8 mouse cellular contexts compared by ENCODE assay signal in genomic region chr11:50223783-50224662, GRCm38 (mm10). TPM values are rescaled to one million over a fixed set of nuclear protein-coding genes. Genes with fewer than 3 reads are reported as not detected.
DNase-seq lines count a peak whose midpoint lies in the region; ATAC-seq and TF ChIP-seq lines count a peak whose summit lies in the region.

No protein-coding gene starts in this region.

- no peaks in the 10 kb centered on the region for H3K27me3 ChIP-seq in embryonic facial prominence, embryonic 11.5 days (ENCODE audit: control insufficient read depth, insufficient read depth, low read length)
- H3K27me3 ChIP-seq in hindbrain, embryonic 13.5 days, result peaks cover 5% of the 10 kb centered on the region; the same call in 1 of the 2 replicates

- ATAC-seq in embryonic facial prominence, embryonic 11.5 days (replicated peaks; ENCODE audit: insufficient number of reproducible peaks, low FRiP score, low TSS enrichment, low read depth), result 0 out of 2 replicates have a peak, but pooled peaks have one; percentile 5
- peak; percentile 33 for ATAC-seq in hindbrain, embryonic 13.5 days (ENCODE audit: low FRiP score)

- peak overlapping the region; percentile 81 for H3K4me2 ChIP-seq in embryonic facial prominence, embryonic 11.5 days (ENCODE audit: low read depth, low read length)
- H3K4me2 ChIP-seq in hindbrain, embryonic 13.5 days, result peak overlapping the region; percentile 98

- peak overlapping the region; percentile 95 for H3K9ac ChIP-seq in embryonic facial prominence, embryonic 11.5 days (replicated peaks; ENCODE audit: low read length)
- H3K9ac ChIP-seq in hindbrain, embryonic 13.5 days, result peak overlapping the region; percentile 99

- no peak for DNase-seq in lung, adult 2 months
- DNase-seq in lung, postnatal 14 days, result no peak
- DNase-seq in embryonic facial prominence, embryonic 11.5 days (ENCODE audit: low spot score), result peak; percentile 47
- peak; percentile 39 for DNase-seq in mesoderm, embryonic 11.5 days (ENCODE audit: low read depth, low spot score)
- no peak for DNase-seq in adrenal gland, adult 8-10 months
- DNase-seq in adrenal gland, postnatal 10 days, result no peak
- DNase-seq in urinary bladder, postnatal 25 days (ENCODE audit: low spot score), result no peak

- H3K36me3 ChIP-seq in embryonic facial prominence, embryonic 11.5 days (replicated peaks; ENCODE audit: control insufficient read depth, insufficient read depth, low read depth, low read length), result no peaks in the 10 kb centered on the region
- peaks cover 6% of the 10 kb centered on the region; the same call in 1 of the 2 replicates for H3K36me3 ChIP-seq in hindbrain, embryonic 13.5 days

- no peaks in the 10 kb centered on the region for H3K9me3 ChIP-seq in embryonic facial prominence, embryonic 11.5 days (replicated peaks; ENCODE audit: control insufficient read depth, low read length)
- H3K9me3 ChIP-seq in hindbrain, embryonic 13.5 days, result no peaks in the 10 kb centered on the region

- peaks cover 29% of the 10 kb centered on the region for H3K4me1 ChIP-seq in lung, adult 2 months (ENCODE audit: control insufficient read depth, insufficient read depth, low read length)
- H3K4me1 ChIP-seq in embryonic facial prominence, embryonic 11.5 days (ENCODE audit: control insufficient read depth, insufficient read depth, low read length), result peaks cover 11% of the 10 kb centered on the region
- peaks cover 52% of the 10 kb centered on the region for H3K4me1 ChIP-seq in hindbrain, embryonic 13.5 days (replicated peaks)

- WGBS in lung, adult 2 months, result 7% methylated on average over 17 of the region's 17 CpGs
- WGBS in embryonic facial prominence, embryonic 11.5 days, result 9% methylated on average over 17 of the region's 17 CpGs
- 6% methylated on average over 17 of the region's 17 CpGs for WGBS in hindbrain, embryonic 13.5 days

- TF ChIP-seq CTCF in lung, adult 2 months (IDR thresholded peaks at IDR 0.05; ENCODE audit: insufficient read depth, low read length), result no peak

- TF ChIP-seq POLR2A in lung, adult 2 months (IDR thresholded peaks at IDR 0.05; ENCODE audit: borderline replicate concordance, extremely low read depth, low read depth, low read length), result 0 out of 2 replicates have a peak, but pooled peaks have one; percentile 4

- H3K27ac ChIP-seq in embryonic facial prominence, embryonic 11.5 days (replicated peaks; ENCODE audit: low read depth, low read length), result no peak overlapping the region
- H3K27ac ChIP-seq in hindbrain, embryonic 13.5 days, result peak overlapping the region; percentile 96

- peak overlapping the region; percentile 74 for H3K4me3 ChIP-seq in lung, adult 2 months (replicated peaks; ENCODE audit: extremely low read depth, low read depth, low read length)
- peak overlapping the region; percentile 91 for H3K4me3 ChIP-seq in embryonic facial prominence, embryonic 11.5 days (ENCODE audit: low read depth, low read length)
- peak overlapping the region; percentile 92 for H3K4me3 ChIP-seq in hindbrain, embryonic 13.5 days

RNA-seq across cellular contexts. Expression of gene Mgat4b, which starts 13.3 kb away (rescaled TPM):
- 77.4 and 91.7 TPM in 2 replicates for polyA plus RNA-seq in lung, adult 2 months (2012; rRNA removed)
- polyA plus RNA-seq in embryonic facial prominence, embryonic 11.5 days (2014; fragmentation: Nextera tagmentation; extraction: Ambion mirVana), result 19.5 and 21.1 TPM in 2 replicates
- 30.4 and 36.6 TPM in 2 replicates for polyA plus RNA-seq in hindbrain, embryonic 13.5 days (2015; fragmentation: Nextera tagmentation; extraction: Ambion mirVana)
- total RNA-seq in adrenal gland, adult 8-10 months (2022), result 100 to 1,000 TPM; 130 to 232 (median 157) TPM
- total RNA-seq in adrenal gland, postnatal 10 days (2021), result 100 to 1,000 TPM; 118 to 141 TPM

RNA-seq across cellular contexts. Expression of gene Sqstm1, which starts 13.4 kb away (rescaled TPM):
- polyA plus RNA-seq in lung, adult 2 months (2012; rRNA removed), result 249 and 251 TPM in 2 replicates
- polyA plus RNA-seq in embryonic facial prominence, embryonic 11.5 days (2014; fragmentation: Nextera tagmentation; extraction: Ambion mirVana), result 135 and 142 TPM in 2 replicates
- polyA plus RNA-seq in hindbrain, embryonic 13.5 days (2015; fragmentation: Nextera tagmentation; extraction: Ambion mirVana), result 318 and 320 TPM in 2 replicates
- 1,000 to 10,000 TPM in 1 of 4 experiments, 100 to 1,000 TPM in 3; 798 to 1,098 (median 876) TPM for total RNA-seq in adrenal gland, adult 8-10 months (2022)
- total RNA-seq in adrenal gland, postnatal 10 days (2021), result 100 to 1,000 TPM; 321 to 332 TPM

RNA-seq across cellular contexts. Expression of gene Ltc4s, which starts 14.4 kb away (rescaled TPM):
- 106 and 119 TPM in 2 replicates for polyA plus RNA-seq in lung, adult 2 months (2012; rRNA removed)
- polyA plus RNA-seq in embryonic facial prominence, embryonic 11.5 days (2014; fragmentation: Nextera tagmentation; extraction: Ambion mirVana), result 0.36 and 0.57 TPM in 2 replicates
- polyA plus RNA-seq in hindbrain, embryonic 13.5 days (2015; fragmentation: Nextera tagmentation; extraction: Ambion mirVana), result 1.4 and 2.3 TPM in 2 replicates
- total RNA-seq in adrenal gland, adult 8-10 months (2022), result 10 to 100 TPM in 3 of 4 experiments, 1 to 10 TPM in 1; 8.3 to 28.7 (median 11.8) TPM
- total RNA-seq in adrenal gland, postnatal 10 days (2021), result 10 to 100 TPM; 10.1 to 12.6 TPM

RNA-seq across cellular contexts. Expression of gene Mrnip, which starts 49.8 kb away (rescaled TPM):
- polyA plus RNA-seq in lung, adult 2 months (2012; rRNA removed), result 2.7 and 4.5 TPM in 2 replicates
- 24.9 and 25.5 TPM in 2 replicates for polyA plus RNA-seq in embryonic facial prominence, embryonic 11.5 days (2014; fragmentation: Nextera tagmentation; extraction: Ambion mirVana)
- polyA plus RNA-seq in hindbrain, embryonic 13.5 days (2015; fragmentation: Nextera tagmentation; extraction: Ambion mirVana), result 30.2 and 30.6 TPM in 2 replicates
- total RNA-seq in adrenal gland, adult 8-10 months (2022), result 10 to 100 TPM in 3 of 4 experiments, 1 to 10 TPM in 1; 9.1 to 17.0 (median 14.6) TPM
- total RNA-seq in adrenal gland, postnatal 10 days (2021), result 10 to 100 TPM; 12.1 to 17.9 TPM

Comparison
In these comparisons a context has a peak if more than half of its experiments do, and no peak if none do; other contexts are left out.
1. DNase-seq: peak in embryonic facial prominence, embryonic 11.5 days (single experiment) and mesoderm, embryonic 11.5 days (single experiment); none in lung, adult 2 months (single experiment), lung, postnatal 14 days (single experiment), adrenal gland, adult 8-10 months (single experiment), adrenal gland, postnatal 10 days (single experiment) and urinary bladder, postnatal 25 days (single experiment).
2. RNA of gene Ltc4s, which starts 14.4 kb away (polyA plus RNA-seq): 106 to 119 TPM in lung, adult 2 months; 1.4 to 2.3 TPM in hindbrain, embryonic 13.5 days and 0.36 to 0.57 TPM in embryonic facial prominence, embryonic 11.5 days; every median in the first group is over 10 times any median in the second.
3. Peak in every context shown above with its lines, with median percentiles within 50 percentile points of each other: H3K4me3 ChIP-seq.